Mouse (Mus musculus) cerebellum, adult 2 months (tissue): Measurements from ENCODE around the gene Flvcr1.

Experiments
- CTCF ChIP-seq: fragments of 200-500 bp; IDR thresholded peaks from 2 replicates; pipeline ENCODE4 v1.5.1; 2011; ENCODE audit warnings: low read depth, mild to moderate bottlenecking, control low read depth, low read length, moderate library complexity, borderline replicate concordance; ENCODE audit not compliant: insufficient read depth
- POLR2A ChIP-seq: fragments of 200-500 bp; IDR thresholded peaks from 2 replicates; pipeline ENCODE4 v1.6.1; 2011; ENCODE audit warnings: low read length, control low read depth, borderline replicate concordance; ENCODE audit not compliant: insufficient read depth

GRCm38 (mm10) chr1:191073486-191073885, 47.5 kb upstream of the Flvcr1 start:
- no peak for TF ChIP-seq POLR2A
- TF ChIP-seq CTCF: no peak
